Mouse (Mus musculus): ENCODE results near the gene Phf23.

- TF ChIP-seq CTCF (IDR thresholded peaks at IDR 0.05; ENCODE audit: low read depth): no peak
- no peak for TF ChIP-seq EP300 (optimal IDR thresholded peaks at IDR 0.05)
Observed at GRCm38 (mm10) chr11:69984431-69984830, 11.1 kb upstream of the Phf23 start.

Data from stomach, postnatal 0 days (tissue).